Mouse (Mus musculus): ENCODE data around the gene 2210010C04Rik. TPM values are rescaled to one million over a fixed set of nuclear protein-coding genes. Genes with fewer than 3 reads are reported as not detected.
"Not testable (repeated sequence)": the region's sequence is repeated elsewhere in the genome, so short reads cannot be mapped to it uniquely, and the experiment has no call there.

Gene 2210010C04Rik
- total RNA-seq, 4 experiments from 2014 or later: not detected

GRCm38 (mm10) chr6:41019140-41019539 lies 16.2 kb downstream of the 2210010C04Rik start:
- DNase-seq (ENCODE audit: low spot score in 2 of 2): no peak

DNA sequence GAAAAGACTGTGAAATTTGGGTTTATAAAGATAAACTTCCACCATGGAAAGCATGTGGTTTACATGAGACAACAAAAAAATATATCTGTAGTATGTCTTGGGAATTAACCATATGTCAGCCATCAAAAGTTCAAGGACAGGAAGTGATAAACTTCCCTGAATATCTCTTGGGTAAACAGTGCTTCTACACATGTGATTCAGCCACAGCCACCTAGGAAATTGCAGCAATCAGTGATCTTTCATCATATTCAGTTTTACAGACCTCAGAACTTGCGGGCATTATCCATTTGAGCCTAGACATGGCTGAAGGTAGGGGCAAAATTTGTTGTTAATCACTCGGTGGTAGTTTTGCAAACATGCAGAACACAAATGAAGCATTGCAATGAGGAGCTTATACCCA lies 16.7 kb downstream of the 2210010C04Rik start:
- DNase-seq (ENCODE audit: low spot score in 2 of 2): no peak

DNA sequence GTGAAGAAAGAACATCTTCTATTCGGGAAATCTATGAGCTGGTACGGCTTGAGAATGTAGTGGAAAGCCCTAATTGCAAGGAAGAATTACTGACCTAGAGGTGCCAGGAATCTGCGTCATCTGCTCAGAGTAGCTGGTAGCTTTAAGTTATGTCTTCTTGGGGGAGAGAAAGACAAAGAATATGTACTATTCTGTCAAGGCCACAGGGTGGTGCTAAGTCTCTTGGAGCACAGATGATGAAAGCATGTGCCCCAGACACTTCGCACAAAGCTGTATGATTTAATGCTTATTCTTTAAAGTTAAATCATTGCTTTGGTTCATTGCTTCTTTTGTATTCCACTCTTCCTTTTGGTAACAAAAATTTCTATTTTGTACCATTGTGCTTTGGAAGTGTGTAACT lies 20.2 kb downstream of the 2210010C04Rik start:
- DNase-seq (ENCODE audit: low spot score in 2 of 2): no peak

DNA sequence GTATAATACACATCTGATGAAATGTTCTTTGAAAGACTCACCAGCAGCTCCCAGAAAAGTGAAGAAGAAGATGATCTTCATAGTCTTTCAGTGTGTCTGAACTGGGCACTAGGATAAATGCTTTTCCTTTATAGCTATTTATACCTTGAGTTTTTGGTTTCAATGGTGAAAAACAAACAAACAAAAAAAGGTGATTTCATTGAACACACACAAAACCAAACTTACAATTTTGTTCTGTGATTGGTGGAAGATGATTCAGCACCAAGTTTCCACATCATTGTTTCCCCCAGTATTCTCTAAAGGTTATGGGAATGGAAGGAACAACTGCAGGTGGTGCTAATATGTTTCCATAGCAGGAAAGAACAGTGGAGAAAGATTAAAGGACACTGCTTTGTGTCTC lies 35.9 kb downstream of the 2210010C04Rik start, which contains the start of gene Gm2663:
TSS of gene Gm2663 (minus strand) at position 101 of the 400 bp plus-strand sequence.
- DNase-seq (ENCODE audit: low spot score in 2 of 2): not testable (repeated sequence)

Other genes with a start within 250 kb of the 2210010C04Rik start
- not detected for gene Moxd2, start 148.0 kb downstream of the 2210010C04Rik start, total RNA-seq (2022)
- gene Prss58, start 135.1 kb downstream of the 2210010C04Rik start, total RNA-seq (2022): not detected
- not detected for gene 1700074P13Rik, start 95.0 kb downstream of the 2210010C04Rik start, total RNA-seq (2022)
- gene Gm4744, start 83.6 kb downstream of the 2210010C04Rik start, total RNA-seq (2022): not detected
- not detected for gene 1810009J06Rik, start 70.8 kb downstream of the 2210010C04Rik start, total RNA-seq (2022)
- not detected for gene Gm2663, start 36.0 kb downstream of the 2210010C04Rik start, total RNA-seq (2022)

All from gastrocnemius, adult 8-10 months (tissue).